Mouse (Mus musculus) T-helper 17 cell (primary cell): ENCODE measurements around the gene Wnt7b.

Experiments used
- in situ Hi-C, 2 experiments: fragments of 300-600 bp; cut with MboI, MseI; formaldehyde crosslinking; loops; 1 replicate in 1 of 2; 2 replicates in 1 of 2; pipeline ENCODE4 v1.15.1; 2025; ENCODE audit warnings: high pct_unique_total_duplicates in 2 of 2

Wnt7b gene

DNA sequence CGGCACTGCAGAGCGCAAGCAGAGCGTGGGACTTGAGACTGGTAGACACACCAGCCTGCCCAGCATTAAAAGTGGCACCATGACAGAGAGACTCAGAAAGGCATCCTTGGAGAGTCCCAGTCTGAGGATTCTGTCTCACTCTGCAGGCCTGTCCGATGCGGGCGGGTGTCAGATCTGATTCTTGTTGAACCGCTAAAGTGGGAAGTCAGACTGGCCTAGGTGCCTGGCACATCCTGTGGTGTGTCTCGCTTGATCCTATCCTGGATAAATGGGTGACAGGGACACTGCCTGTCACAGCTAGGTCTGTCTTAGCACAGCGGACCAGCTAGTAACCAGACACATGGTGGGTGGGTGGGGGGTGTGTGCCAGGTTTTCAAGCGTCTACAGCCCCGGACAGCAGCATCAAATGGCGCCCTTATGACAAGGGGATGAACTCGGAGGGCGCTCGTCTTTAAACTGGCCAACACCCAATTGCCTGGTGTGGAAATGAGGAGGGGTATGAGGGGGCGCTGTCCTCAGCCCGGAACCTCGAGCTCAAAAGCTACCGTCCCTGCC is at the start of gene Wnt7b:
TSS of gene Wnt7b (minus strand) at position 118 of the 555 bp plus-strand sequence.
- in situ Hi-C loops, result loop anchor here (5.0 kb wide), 2 partner anchors 100 to 310 kb away; no protein-coding TSS in a partner anchor

DNA sequence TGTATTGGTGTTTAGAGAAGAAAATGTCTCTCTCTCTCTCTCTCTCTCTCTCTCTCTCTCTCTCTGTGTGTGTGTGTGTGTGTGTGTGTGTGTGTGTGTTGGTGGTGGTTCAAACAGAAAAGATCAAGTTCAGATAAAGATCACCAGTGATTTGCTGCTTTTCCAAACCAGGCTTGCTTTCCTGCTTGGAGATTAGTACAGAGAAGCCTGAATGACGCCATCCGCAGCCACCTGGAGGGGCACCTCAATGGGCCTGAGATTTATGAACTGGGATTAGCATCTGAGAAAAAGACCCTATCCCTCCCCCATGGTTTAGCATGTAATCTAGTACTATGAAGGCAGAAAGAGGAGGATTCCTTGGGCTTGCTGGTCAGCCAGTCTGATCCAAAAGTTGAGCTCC is 49.3 kb upstream of the Wnt7b start:
- in situ Hi-C loops, result loop anchor here in 1 of 2 experiments (5.0 kb wide), 1 partner anchor 221 kb away; no protein-coding TSS in a partner anchor

DNA sequence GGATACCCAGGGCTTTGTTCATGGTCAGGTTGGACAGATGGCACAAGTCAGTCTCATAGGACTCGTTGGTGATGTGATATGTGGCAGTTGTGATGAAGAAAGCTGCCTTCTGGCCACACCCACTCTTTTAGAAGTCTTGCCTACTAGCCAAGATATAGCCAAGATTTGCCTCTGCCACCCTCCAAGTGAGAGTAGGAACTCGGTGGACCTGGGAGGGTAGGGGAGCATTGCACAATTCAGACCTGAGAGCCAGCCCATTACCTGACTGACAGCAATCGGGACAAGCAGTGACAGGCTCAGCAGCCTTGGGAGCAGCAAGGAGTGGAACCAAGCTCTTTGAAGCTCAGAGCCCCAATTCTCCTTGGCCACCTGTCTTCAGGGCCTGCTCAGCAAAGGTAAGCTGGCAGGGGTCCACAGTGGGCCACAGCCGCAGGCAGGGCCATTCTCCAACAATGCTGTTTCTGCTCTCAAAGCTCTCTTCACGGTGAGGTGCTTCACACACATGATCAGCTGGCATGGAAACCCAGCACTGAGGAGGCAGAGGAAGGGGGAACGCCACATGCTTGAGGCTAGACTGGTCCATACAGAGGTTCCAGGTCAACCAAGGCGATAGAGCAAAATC is 47.8 kb upstream of the Wnt7b start:
- in situ Hi-C loops, result loop anchor here in 1 of 2 experiments (5.0 kb wide), 1 partner anchor 222 kb away; no protein-coding TSS in a partner anchor

DNA sequence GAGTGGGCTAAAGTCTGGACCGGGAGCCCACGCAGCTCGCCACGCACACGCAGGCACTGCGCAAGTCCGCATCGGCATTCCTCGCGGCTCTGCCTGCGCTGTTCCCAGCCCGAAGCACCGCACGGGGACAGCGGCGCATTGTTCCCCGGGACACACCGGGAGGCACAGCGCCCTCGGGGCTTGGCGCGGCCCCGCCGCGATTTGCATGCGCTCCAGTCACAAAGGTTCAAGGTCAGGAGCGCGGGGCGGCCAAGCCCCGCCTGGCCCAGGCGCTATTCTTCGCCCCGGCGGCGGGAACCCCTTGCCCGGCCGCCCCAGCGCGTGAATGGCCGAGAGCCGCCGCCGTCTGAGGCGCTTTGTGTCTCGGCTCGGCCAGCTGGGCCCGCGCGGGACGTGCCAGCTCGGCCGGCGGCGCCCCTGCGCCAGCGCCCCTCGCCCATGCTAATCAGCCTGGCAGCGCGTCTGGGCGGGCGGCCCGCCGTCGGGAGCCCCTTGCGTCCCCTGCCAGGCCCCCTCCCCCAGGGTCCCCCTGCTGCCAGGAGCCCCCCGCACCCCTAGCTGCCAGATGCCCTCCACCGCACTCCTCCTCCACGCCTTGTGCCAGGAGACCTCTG is 43.5 kb upstream of the Wnt7b start:
- in situ Hi-C loops, result no loop called here

DNA sequence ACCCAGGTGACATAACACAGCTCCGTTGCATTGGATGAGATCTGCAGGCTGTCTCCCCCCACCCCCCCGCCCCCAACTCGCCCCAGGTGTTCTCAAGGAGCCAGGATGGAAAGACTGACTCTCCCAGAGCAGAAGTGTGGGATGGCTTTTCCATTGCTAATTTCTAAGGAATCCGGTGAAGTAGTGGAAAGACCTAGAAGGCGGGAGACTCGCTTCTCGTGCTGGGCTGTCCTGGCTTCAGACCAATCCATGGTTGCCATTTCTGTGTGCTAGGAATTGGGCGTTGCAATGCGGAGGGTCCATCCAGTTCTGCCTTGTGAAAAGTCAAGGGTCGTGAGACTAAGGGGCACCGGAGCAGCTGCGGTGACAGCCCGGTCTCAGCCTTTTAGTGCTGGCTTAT is 39.9 kb upstream of the Wnt7b start:
- in situ Hi-C loops, result loop anchor here in 1 of 2 experiments (25.0 kb wide), 1 partner anchor 240 kb away; the partner anchor contains the start of gene Gtse1

DNA sequence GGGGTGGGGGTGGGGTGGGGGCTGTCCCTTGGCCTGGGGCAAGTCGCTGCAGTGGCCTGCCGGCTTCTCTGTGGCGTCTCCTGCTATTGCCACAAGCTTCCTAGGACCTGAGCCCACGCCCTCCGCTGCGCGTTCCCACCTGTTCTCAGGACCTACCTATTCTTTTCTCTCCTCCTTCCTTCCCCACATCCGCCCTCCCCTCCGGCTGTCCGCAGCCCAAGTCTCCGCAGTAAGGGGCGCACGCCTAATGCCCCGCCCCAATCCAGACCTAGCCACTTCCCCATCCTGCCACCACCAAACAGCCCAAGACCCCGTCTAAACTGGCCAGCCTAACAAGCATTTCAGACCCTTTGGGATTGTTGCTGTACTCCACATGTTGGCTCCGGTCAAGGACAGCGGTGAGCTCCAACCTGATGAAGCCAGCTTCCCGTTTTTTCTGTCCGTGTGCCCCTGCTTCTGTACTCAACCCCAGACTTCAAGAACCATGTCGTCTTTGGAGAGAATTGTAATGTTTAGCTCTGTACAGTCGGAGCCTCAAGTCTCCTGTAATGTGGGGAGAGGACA is 33.3 kb upstream of the Wnt7b start:
- in situ Hi-C loops, result loop anchor here in 1 of 2 experiments (25.0 kb wide), 1 partner anchor 247 kb away; the partner anchor contains the start of gene Gtse1

DNA sequence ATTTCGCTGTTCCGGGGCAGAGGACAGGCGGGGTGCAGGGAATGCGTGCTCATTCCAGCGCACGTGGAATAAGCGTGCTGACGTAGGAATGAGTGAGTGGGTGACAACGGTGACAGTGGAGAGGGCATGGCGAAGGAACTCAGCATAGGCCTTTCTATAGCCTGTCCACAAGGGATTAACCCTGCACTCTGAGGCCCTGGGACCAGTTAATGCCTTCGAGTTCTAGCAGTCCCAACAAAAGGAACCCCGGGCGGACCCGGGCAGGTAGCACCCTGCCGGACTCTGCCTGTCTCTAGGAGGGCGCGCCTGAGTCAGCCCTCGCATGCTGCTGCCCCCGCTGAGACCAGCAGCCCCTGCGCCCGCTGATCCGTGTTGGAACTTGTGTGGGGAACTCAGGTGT is 32.8 kb upstream of the Wnt7b start:
- in situ Hi-C loops, result loop anchor here in 1 of 2 experiments (25.0 kb wide), 1 partner anchor 247 kb away; the partner anchor contains the start of gene Gtse1

DNA sequence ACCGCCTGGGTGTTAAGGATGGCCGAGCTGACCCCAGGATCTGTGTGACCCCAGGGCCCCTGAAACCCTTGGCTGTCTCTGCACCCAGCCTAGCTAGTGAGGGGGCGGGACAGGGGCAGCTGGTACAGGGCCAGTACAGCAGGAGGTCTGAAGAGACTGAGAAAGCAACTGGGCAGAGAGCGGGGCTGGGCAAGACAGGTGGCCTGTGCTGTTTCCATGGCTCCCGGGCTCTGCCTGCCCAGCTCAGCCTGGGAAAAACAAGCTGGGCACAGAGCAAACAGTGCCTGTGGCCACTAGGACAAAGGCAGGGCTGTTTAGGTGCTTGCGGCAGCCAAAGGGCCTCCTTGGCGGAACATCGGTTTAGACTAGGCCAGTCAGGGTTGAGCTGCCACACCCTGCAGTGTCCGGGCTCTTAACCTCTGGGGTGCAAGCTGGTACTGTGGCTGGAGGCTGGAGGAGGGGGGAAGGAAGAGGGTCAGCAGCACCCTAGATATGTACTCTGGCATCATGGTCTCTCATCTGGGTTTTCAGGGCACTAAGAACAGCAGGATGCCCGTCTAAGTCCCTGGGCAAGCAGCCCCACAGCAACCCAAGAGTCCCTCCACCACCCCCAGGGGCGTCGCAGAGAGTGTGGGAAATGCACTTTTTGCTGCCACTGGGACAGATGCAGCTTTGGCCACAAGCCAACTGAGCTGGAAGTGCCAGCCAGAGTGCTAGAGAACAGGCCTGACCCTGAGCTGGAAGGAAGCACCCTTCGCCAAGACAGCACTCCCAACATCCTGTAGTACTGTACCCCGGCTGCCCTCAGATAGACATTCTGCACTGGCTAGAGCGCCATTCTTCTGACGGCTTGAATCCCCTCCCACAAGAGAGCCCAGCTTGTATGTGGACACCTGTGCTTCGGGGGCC is 31.3 kb upstream of the Wnt7b start:
- in situ Hi-C loops, result loop anchor here (5.0 to 25.0 kb wide), 3 partner anchors 89 to 249 kb away; partner anchors contain the start of gene Gtse1 (in 1 of the 2)

DNA sequence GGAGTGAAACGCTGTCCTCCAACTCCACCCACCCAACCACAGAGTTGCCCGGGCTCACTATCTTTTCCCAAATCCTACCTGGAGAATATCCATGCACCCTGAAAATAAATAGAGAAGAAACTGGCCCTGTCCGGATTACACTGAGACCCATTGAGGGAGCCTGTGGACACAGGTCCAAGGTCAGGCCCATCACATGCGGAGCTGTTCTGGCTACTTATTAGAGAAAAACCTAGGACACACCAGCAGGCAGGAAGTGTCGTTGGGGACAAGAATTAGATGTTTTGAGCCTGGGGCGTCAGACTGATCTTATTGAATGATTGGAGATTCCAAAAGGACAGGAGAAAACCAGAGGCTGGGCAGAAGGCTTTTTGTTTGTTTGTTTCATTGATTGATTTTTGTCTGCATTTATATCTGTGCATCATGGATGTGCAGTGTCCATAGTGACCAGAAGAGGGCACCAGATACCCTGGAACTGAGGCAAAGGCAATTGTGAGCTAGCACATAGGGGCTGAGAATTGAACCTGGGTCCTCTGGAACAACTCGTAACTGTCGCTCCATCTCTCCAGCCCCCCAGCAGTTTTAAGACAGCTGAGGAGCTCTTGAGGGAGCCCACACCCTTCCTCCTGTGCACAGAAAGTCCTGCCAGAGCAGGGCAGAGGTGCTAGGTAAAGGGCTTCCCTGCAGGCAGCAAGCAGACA is 30.5 kb upstream of the Wnt7b start:
- in situ Hi-C loops, result loop anchor here (5.0 to 25.0 kb wide), 3 partner anchors 89 to 249 kb away; partner anchors contain the start of gene Gtse1 (in 1 of the 2)

DNA sequence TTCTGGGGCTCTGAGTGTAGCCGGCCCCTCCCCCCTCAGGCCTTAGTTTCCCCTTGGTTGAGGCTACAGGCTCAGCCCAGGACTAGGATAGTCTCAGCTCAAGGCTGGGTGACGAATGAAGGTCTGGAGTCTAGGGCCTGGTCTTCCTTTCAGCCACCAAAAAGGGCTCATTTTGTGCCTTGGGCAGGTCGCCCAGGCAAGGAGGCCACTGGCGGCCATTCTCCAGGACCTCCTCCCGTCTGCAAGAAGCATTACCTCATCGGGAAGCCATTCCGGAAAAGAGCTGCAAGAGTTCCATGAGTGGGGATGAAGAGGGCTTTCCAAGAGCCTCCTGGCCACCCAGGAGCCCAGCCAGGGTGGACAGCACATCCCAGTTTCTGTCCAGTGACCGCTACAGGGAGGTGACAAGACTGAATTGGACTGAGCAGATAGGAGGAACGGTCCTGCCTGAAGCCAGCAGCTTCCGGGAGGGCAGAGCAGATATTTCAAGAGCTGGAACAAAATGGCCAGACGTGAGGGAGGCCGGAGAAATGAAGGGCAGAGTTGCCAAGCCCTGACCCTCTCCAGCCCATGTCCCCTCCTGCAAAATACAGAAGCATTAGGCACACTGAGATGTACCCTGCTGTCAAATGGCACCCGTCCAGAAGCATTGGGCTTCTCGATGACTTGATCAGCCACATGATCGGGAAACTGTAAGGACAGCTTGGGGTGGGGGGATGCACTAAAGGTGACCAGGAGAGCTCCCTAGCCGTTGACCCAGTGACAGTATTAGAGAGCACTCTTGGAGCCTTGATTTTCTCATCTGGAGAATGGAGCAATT is 29.6 kb upstream of the Wnt7b start:
- in situ Hi-C loops, result loop anchor here (5.0 to 25.0 kb wide), 3 partner anchors 90 to 250 kb away; partner anchors contain the start of gene Gtse1 (in 1 of the 2)

DNA sequence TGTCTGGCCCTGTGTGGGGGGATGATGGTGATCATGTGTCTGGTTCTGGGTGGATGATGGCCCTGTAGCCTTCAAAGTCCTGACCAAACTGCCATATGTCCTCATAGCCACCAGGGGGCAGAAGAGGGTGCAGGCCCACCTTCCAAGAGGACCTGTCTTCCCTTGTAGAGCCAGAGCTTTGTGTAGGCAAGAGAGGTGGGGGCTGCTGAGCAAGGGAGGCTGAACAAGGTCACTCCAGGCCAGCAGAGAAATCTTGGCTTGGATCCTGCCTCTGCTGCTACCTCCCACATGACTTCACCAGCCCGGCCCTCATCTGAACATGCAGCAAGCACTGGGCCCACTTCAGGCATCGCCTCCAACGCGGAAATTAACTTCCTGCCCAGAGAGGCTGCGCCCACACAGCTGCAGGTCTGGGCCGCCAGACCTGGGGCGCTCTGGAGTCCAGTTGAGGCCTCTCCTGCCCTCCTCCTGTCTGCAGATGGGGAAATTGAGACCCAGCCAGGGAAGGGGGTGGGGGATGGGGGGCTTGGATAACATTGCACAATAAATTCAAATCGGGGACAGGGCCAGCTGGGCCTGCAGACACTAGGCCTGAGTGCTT is 28.4 kb upstream of the Wnt7b start:
- in situ Hi-C loops, result loop anchor here (5.0 to 25.0 kb wide), 3 partner anchors 92 to 252 kb away; partner anchors contain the start of gene Gtse1 (in 1 of the 2)

DNA sequence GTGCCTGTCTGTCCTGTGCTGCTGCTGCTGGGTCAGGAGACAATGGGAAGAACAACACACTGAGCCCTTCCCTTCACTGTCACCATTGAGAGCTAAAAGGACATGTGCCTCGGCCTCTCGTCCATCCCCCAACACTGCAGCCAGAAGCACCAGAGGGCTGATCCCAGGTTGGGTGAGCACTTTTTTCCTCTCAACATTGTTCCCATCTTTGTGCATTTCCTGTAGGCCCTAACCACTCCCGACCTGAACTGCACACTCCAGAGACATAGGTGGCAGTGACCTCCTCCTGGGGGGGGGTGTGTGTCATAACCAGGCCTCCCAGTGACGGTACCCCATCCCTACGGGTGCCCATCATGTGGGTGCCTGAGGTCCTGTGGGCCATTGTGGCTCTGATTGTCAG is 27.8 kb upstream of the Wnt7b start:
- in situ Hi-C loops, result loop anchor here (5.0 to 25.0 kb wide), 3 partner anchors 92 to 252 kb away; partner anchors contain the start of gene Gtse1 (in 1 of the 2)

DNA sequence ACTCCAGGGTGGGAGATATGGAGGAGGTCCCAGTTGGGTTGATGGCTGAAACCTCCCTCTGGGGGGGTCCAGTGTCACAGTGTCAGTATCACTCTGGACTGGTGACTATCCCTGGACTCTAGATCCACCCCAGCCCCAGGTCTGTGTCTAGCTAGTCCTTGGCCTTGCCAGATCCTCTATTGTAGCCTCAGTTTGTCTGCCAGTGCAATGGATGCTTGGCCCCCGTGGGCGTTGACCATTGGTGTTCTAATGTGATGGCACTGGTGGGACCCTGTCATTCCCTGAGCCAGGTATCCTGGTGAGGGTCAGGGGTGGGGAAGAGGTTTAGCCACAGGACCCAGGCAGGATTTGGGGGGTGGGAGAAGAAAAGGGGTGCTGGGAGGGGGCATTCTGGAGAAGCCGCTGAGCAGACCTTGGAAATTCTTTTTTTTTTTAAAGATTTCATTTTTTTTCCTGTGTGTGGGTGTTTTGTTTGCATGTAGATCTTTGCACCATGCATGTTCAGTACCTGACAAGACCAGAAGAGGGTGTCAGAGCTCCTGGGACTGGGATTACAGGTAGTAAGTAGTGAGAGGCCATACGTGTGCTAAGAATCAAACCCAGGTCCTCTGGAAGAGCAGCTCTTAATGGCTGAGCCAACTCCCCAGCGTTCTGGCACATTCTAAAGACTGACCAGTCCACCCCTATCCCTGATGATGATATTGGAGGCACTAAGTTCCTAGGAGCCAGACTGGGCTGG is 27.2 kb upstream of the Wnt7b start:
- in situ Hi-C loops, result loop anchor here (5.0 to 25.0 kb wide), 3 partner anchors 93 to 253 kb away; partner anchors contain the start of gene Gtse1 (in 1 of the 2)

DNA sequence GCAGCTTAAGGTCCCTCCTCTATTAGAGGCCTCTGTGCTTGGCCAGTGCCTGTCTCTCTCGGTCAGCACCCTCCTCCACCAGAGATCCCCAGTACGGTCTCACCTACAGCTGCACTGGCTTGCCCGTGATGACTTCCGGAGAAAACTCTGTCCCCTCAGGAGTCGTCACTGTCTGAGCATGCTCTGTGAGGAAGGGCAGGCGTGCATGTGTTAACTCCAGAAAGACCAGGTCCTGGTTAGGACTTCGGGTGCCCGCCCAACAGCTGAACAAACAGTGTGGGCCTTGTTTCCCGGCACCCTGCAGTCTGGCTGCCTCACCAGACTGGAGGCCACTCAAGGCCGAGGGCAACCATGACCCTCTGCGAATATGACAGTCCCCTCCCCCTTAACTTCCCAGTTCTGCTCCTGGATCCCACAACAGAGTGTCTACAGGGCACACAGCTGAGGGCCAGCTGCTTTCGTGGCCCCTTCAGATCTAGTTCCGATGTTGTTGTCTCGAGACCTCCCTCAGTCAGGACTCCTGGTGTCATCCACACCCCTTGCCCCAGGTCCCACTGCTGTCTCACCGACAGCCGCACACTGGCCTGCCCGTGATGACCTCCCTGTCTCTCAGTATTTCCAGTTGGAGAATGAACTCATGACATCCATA is 23.8 kb upstream of the Wnt7b start:
- in situ Hi-C loops, result loop anchor here in 1 of 2 experiments (25.0 kb wide), 1 partner anchor 256 kb away; the partner anchor contains the start of gene Gtse1

DNA sequence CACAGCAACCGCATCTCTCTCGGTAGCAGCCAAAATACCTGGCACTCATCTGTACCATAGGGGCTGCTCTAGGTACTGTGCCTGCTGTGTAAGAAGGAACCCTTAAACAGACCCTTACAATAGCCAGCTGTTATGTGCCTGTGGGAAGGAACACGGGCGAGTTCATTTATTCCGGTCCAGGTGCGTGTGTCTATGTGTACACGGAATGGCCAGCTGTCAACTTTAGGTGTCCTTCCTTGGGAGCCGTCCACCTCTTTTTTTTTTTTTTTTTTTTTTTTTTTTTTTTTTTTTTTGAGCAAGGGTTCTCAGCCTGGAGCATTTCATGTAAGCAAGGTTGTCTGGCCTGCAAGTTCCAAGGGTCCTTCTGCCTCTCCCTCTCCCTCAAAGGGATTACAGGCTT is 22.7 kb upstream of the Wnt7b start:
- in situ Hi-C loops, result loop anchor here in 1 of 2 experiments (25.0 kb wide), 1 partner anchor 257 kb away; the partner anchor contains the start of gene Gtse1

DNA sequence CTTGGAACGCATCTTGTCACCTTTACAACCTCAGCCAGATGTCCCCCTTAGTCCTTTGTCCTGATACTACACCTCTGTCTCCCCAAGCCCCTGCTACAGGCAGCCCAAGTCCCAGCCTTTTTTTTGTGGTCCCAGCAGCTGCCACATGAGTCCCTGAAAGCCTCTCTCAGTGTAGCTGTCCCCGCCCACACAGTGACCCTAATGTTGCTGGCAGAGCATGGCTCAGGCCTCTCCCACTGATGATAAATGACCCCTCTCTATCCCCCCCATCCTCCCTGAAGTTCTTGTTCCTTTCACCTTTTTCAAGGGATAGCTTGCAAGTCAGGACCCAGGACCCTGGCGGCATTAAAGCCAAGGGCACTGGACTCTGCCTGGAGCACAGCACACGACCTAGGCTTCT is 22.2 kb upstream of the Wnt7b start:
- in situ Hi-C loops, result loop anchor here in 1 of 2 experiments (25.0 kb wide), 1 partner anchor 258 kb away; the partner anchor contains the start of gene Gtse1

DNA sequence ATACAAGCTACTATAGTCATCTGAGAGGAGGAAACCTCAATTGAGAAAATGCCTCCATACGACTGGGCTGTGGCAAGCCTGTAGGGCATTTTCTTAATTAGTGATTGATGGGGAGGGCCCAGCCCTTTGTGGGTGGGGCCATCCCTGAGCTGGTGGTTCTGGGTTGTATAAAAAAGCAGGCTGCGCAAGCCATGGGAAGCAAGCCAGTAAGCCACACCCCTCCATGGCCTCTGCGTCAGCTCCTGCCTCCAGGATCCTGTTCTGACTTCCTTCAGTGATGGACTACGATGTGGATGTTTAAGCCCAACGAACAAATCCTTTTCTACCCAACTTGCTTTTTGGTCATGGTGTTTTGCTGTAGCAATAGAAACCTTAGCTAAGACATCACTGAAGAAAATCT is 21.1 kb upstream of the Wnt7b start:
- in situ Hi-C loops, result loop anchor here in 1 of 2 experiments (25.0 kb wide), 1 partner anchor 259 kb away; the partner anchor contains the start of gene Gtse1
